Mouse (Mus musculus) stomach, postnatal 0 days (tissue): ENCODE results near the gene Morn4.

Source experiments
- CTCF ChIP-seq: IDR thresholded peaks from 2 replicates; pipeline ENCODE4 v1.5.1; 2016; ENCODE audit warnings: antibody characterized with exemption, low read depth, mild to moderate bottlenecking, moderate library complexity
- EP300 ChIP-seq: optimal IDR thresholded peaks from 2 replicates; pipeline ENCODE3; 2016; ENCODE audit warnings: antibody characterized with exemption

DNA sequence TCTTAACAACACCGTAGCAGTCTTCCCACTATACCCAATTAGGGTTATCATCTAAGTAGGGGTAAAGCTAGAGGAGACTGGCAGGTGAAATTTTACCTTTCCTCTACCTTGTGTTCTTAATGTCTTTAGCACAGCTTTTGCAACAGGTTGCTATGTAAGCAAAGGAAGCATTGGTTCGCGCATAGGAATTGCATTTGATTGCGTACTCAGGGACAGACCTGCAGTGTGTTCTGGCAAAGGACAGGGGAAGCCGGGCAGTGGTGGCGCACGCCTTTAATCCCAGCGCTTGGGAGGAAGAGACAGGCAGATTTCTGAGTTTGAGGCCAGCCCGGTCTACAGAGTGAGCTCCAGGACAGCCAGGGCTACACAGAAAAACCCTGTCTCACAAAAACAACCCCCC, 32.0 kb upstream of the Morn4 start:
- TF ChIP-seq CTCF (no peak), EP300 (no peak)
